Mouse (Mus musculus): ENCODE data around the gene Ndufa11.

DNA sequence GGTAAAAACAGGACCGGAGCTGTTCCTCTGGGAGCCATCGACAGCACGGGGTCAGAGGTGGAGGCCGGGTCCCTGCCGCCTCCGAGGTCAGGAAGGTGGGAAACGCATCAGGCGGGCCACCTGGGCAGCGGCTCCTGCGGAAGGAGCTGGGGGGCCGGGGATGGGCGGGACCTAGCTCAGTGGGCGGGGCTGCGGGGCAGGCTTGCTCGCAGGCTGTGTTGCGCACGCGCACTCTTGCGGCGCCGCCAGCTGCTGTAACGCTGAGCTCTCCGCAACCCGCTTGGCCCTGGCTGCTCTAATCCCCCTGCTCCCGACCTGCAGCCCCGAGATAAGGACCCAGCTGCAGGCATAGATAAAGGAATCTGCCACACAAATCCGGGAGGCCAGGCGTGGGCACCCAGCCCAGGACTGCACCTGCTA lies 44.4 kb downstream of the Ndufa11 start:
- TF ChIP-seq CTCF (IDR thresholded peaks at IDR 0.05; ENCODE audit: extremely low read depth, insufficient read depth, insufficient read length, insufficient replicate concordance) (no peak), POLR2A (IDR thresholded peaks at IDR 0.05; ENCODE audit: low read depth, low read length) (peak; percentile 29; the same call in 1 of the 2 replicates)
